Mouse (Mus musculus) CH12.LX (cell line): ENCODE measurements around the gene Trio. TPM values are rescaled to one million over a fixed set of nuclear protein-coding genes. Genes with fewer than 3 reads are reported as not detected.

ENCODE experiments used
- DNase-seq: peaks from one replicate; pipeline ENCODE4 v3.0.0-alpha.2; 2013; ENCODE audit errors: extremely low read depth
- H3K27ac ChIP-seq: 2 replicates; pipeline ENCODE4 v1.5.1; 2012; ENCODE audit warnings: low read depth, mild to moderate bottlenecking, control low read depth, moderate library complexity; ENCODE audit not compliant: insufficient read depth
- H3K27me3 ChIP-seq: replicated peaks from 2 replicates; pipeline ENCODE3; 2012; ENCODE audit warnings: inconsistent platforms
- H3K36me3 ChIP-seq, 2 experiments: replicated peaks in 1 of 2; 2 replicates each; pipeline versions ENCODE3 to v1.6.1; 2012; ENCODE audit warnings: inconsistent platforms in 1 of 2, low read length in 1 of 2, mild to moderate bottlenecking in 1 of 2, mixed read lengths in 1 of 2, moderate library complexity in 1 of 2; ENCODE audit not compliant: control insufficient read depth in 1 of 2, insufficient read depth in 1 of 2
- H3K4me1 ChIP-seq, 2 experiments: 2 replicates each; pipeline ENCODE4 v1.6.1; 2012; ENCODE audit warnings: inconsistent platforms in 1 of 2, moderate library complexity in 1 of 2; ENCODE audit not compliant: insufficient read depth in 2 of 2, control insufficient read depth in 1 of 2
- H3K4me2 ChIP-seq: 2 replicates; pipeline ENCODE4 v1.6.1; 2012; ENCODE audit warnings: low read depth, mild to moderate bottlenecking, control low read depth; ENCODE audit not compliant: poor library complexity, insufficient read depth, severe bottlenecking
- H3K4me3 ChIP-seq, 3 experiments: fragments of 150-350 bp in 1 of 3; sonication (generic) in 1 of 3; replicated peaks in 1 of 3; 2 replicates each; pipeline versions ENCODE3 to v1.5.1; 2011 to 2012; ENCODE audit warnings: low read depth in 2 of 3, low read length in 2 of 3, mild to moderate bottlenecking in 2 of 3, moderate library complexity in 2 of 3, control low read depth in 1 of 3, improper control_type of control experiment in 1 of 3, inconsistent platforms in 1 of 3, mixed read lengths in 1 of 3; ENCODE audit not compliant: poor library complexity in 1 of 3
- H3K79me2 ChIP-seq: replicated peaks from 2 replicates; pipeline ENCODE4 v1.6.1; 2012; ENCODE audit warnings: mild to moderate bottlenecking, moderate library complexity; ENCODE audit not compliant: control insufficient read depth, poor library complexity, insufficient read depth, severe bottlenecking; ENCODE audit errors: extremely low read depth
- H3K9ac ChIP-seq: 2 replicates; pipeline ENCODE4 v1.6.1; 2012; ENCODE audit warnings: low read depth, mild to moderate bottlenecking, control low read depth, moderate library complexity; ENCODE audit not compliant: insufficient read depth
- H3K9me3 ChIP-seq: replicated peaks from 2 replicates; pipeline ENCODE3; 2012; ENCODE audit warnings: low read length, inconsistent platforms, mixed read lengths
- CHD2 ChIP-seq: IDR thresholded peaks from 2 replicates; pipeline ENCODE4 v1.6.1; 2011; ENCODE audit warnings: low read length, improper control_type of control experiment
- CTCF ChIP-seq, 2 experiments: IDR thresholded peaks in 1 of 2; conservative IDR thresholded peaks in 1 of 2; 2 replicates each; pipeline ENCODE4 v1.5.1; 2011 to 2012; ENCODE audit warnings: low read depth in 2 of 2, low read length in 2 of 2, improper control_type of control experiment in 1 of 2, inconsistent platforms in 1 of 2, mild to moderate bottlenecking in 1 of 2, moderate library complexity in 1 of 2
- E2F4 ChIP-seq: IDR thresholded peaks from 2 replicates; pipeline ENCODE4 v1.6.1; 2011; ENCODE audit warnings: low read depth, low read length, improper control_type of control experiment; ENCODE audit not compliant: insufficient replicate concordance
- ELF1 ChIP-seq: IDR thresholded peaks from 2 replicates; pipeline ENCODE4 v1.6.1; 2014; ENCODE audit warnings: low read depth, mild to moderate bottlenecking, inconsistent platforms, low read length, improper control_type of control experiment
- ETS1 ChIP-seq: conservative IDR thresholded peaks from 2 replicates; pipeline ENCODE4 v1.6.1; 2012; ENCODE audit warnings: low read depth, mild to moderate bottlenecking, inconsistent platforms, low read length, improper control_type of control experiment, moderate library complexity
- HCFC1 ChIP-seq: IDR thresholded peaks from 2 replicates; pipeline ENCODE4 v1.6.1; 2012; ENCODE audit warnings: low read depth, mild to moderate bottlenecking, inconsistent platforms, low read length, improper control_type of control experiment
- IRF4 ChIP-seq: IDR thresholded peaks from 2 replicates; pipeline ENCODE4 v1.6.1; 2014; ENCODE audit warnings: low read depth, mild to moderate bottlenecking, inconsistent platforms, low read length, improper control_type of control experiment
- JUN ChIP-seq: IDR thresholded peaks from 2 replicates; pipeline ENCODE4 v1.6.1; 2011; ENCODE audit warnings: low read depth, mild to moderate bottlenecking, low read length, improper control_type of control experiment, moderate library complexity; ENCODE audit not compliant: insufficient read depth
- MAFK ChIP-seq: IDR thresholded peaks from 2 replicates; pipeline ENCODE4 v1.6.1; 2011; ENCODE audit warnings: low read length, improper control_type of control experiment; ENCODE audit not compliant: insufficient replicate concordance
- MAZ ChIP-seq: IDR thresholded peaks from 2 replicates; pipeline ENCODE4 v1.6.1; 2012; ENCODE audit warnings: low read depth, mild to moderate bottlenecking, inconsistent platforms, low read length, improper control_type of control experiment, moderate library complexity
- MEF2A ChIP-seq: IDR thresholded peaks from 2 replicates; pipeline ENCODE4 v1.6.1; 2014; ENCODE audit warnings: low read depth, mild to moderate bottlenecking, inconsistent platforms, low read length, improper control_type of control experiment, borderline replicate concordance
- MXI1 ChIP-seq: IDR thresholded peaks from 2 replicates; pipeline ENCODE4 v1.6.1; 2011; ENCODE audit warnings: mild to moderate bottlenecking, low read depth, low read length, improper control_type of control experiment
- MYC ChIP-seq: IDR thresholded peaks from 2 replicates; pipeline ENCODE4 v1.6.1; 2011; ENCODE audit warnings: low read depth, mild to moderate bottlenecking, improper control_type of control experiment, low read length
- POLR2AphosphoS2 ChIP-seq: IDR thresholded peaks from 2 replicates; pipeline ENCODE4 v1.6.1; 2011; ENCODE audit warnings: low read depth, low read length, improper control_type of control experiment
- RAD21 ChIP-seq: IDR thresholded peaks from 2 replicates; pipeline ENCODE4 v1.6.1; 2011; ENCODE audit warnings: low read depth, mild to moderate bottlenecking, low read length, improper control_type of control experiment, moderate library complexity
- RCOR1 ChIP-seq: conservative IDR thresholded peaks from 2 replicates; pipeline ENCODE4 v1.6.1; 2012; ENCODE audit warnings: low read depth, mild to moderate bottlenecking, inconsistent platforms, low read length, improper control_type of control experiment
- SMC3 ChIP-seq: IDR thresholded peaks from 2 replicates; pipeline ENCODE4 v1.6.1; 2011; ENCODE audit warnings: low read depth, low read length, improper control_type of control experiment
- TCF12 ChIP-seq: IDR thresholded peaks from 2 replicates; pipeline ENCODE4 v1.6.1; 2014; ENCODE audit warnings: low read depth, mild to moderate bottlenecking, inconsistent platforms, low read length, improper control_type of control experiment
- ZC3H11A ChIP-seq: IDR thresholded peaks from 2 replicates; pipeline ENCODE4 v1.6.1; 2012; ENCODE audit warnings: low read depth, mild to moderate bottlenecking, inconsistent platforms, low read length, improper control_type of control experiment
- ZKSCAN1 ChIP-seq: IDR thresholded peaks from 2 replicates; pipeline ENCODE4 v1.6.1; 2012; ENCODE audit warnings: low read depth, inconsistent platforms, low read length, improper control_type of control experiment, borderline replicate concordance
- ZMIZ1 ChIP-seq: IDR thresholded peaks from 2 replicates; pipeline ENCODE4 v1.6.1; 2012; ENCODE audit warnings: low read depth, mild to moderate bottlenecking, inconsistent platforms, low read length, improper control_type of control experiment
- dilution Hi-C: fragments of 300-500 bp; cut with MboI; formaldehyde crosslinking; loops from 2 replicates; pipeline ENCODE4 v1.14.3; 2020; ENCODE audit warnings: low sequenced_read_pairs; ENCODE audit not compliant: extremely low pct_unique_long_range_greater_than_20kb, extremely low pct_ligation_motif_present
- in situ Hi-C: fragments of 300-500 bp; cut with MboI; formaldehyde crosslinking; loops from 3 replicates; pipeline ENCODE4 v1.14.3; 2019; ENCODE audit warnings: low sequenced_read_pairs, low pct_ligation_motif_present, low pct_unique_long_range_greater_than_20kb, mixed read lengths
- polyA plus RNA-seq: library from polyadenylated mRNA; unstranded; fragments of >175 nt; gene quantifications from 2 replicates; pipeline ENCODE4 v1.2.1, GENCODE M21; 2012; ENCODE audit warnings: low read depth; ENCODE audit not compliant: insufficient read length
- total RNA-seq, 2 experiments: library from RNA; depleted of rRNA; stranded (reverse); fragments of 300-350 nt in 1 of 2; fragments of >200 nt in 1 of 2; gene quantifications; 2 replicates each; pipeline ENCODE4 v1.2.3; 2012 to 2014

Gene Trio
- total and polyA plus RNA-seq, 3 experiments, result 3.9 to 17.5 (median 4.3) TPM

DNA sequence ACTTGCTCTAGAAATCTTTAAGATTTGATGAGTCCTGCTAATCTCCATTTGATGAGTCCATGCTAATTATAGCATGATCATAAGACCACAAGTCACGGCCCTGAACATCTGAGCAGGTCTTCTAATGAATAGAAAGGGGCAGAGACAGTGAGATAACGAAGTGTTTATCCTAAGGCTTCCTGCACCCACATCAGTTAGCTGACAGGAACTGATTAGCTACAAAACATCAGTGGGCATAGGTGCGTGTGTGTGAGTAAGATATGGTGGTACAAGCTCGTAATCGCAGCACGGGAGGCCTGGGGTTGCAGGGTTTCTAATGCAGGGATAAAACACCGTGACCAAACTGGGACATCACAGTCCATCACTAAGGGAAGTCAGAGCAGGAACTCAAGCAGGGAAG lies 37.7 kb downstream of the Trio start:
- H3K36me3 ChIP-seq, result no peaks in the 10 kb centered on the region
- in situ Hi-C loops (no loop called here), dilution Hi-C loops (no loop called here)
- H3K27ac ChIP-seq, result no peak overlapping the region
- TF ChIP-seq ZC3H11A, result no peak
- no peak for TF ChIP-seq CTCF (conservative IDR thresholded peaks at IDR 0.05 in 1 of 2, IDR thresholded peaks at IDR 0.05 in 1 of 2; ENCODE audit: low read depth in 2 of 2, low read length in 2 of 2)
- TF ChIP-seq ZKSCAN1, result no peak
- no peak for TF ChIP-seq ETS1
- no peak for TF ChIP-seq POLR2AphosphoS2
- TF ChIP-seq ZMIZ1, result no peak
- no peak for TF ChIP-seq MAZ
- TF ChIP-seq TCF12, result no peak
- no peak for TF ChIP-seq HCFC1
- TF ChIP-seq MAFK, result no peak
- TF ChIP-seq MXI1, result no peak
- TF ChIP-seq SMC3, result no peak
- TF ChIP-seq RCOR1, result no peak
- TF ChIP-seq JUN, result no peak
- no peak for TF ChIP-seq E2F4
- no peak for TF ChIP-seq ELF1
- TF ChIP-seq MYC, result no peak
- TF ChIP-seq CHD2, result no peak
- no peak for TF ChIP-seq MEF2A
- no peaks in the 10 kb centered on the region for H3K9me3 ChIP-seq
- no peaks in the 10 kb centered on the region for H3K27me3 ChIP-seq
- no peak for DNase-seq
- H3K4me1 ChIP-seq, result peaks cover 0 to 8% of the 10 kb centered on the region in 2 experiments; a peak in 1 of 4 replicates
- H3K4me2 ChIP-seq, result no peak overlapping the region
- no peaks in the 10 kb centered on the region for H3K79me2 ChIP-seq
- H3K9ac ChIP-seq, result no peak overlapping the region
- no peak overlapping the region for H3K4me3 ChIP-seq

DNA sequence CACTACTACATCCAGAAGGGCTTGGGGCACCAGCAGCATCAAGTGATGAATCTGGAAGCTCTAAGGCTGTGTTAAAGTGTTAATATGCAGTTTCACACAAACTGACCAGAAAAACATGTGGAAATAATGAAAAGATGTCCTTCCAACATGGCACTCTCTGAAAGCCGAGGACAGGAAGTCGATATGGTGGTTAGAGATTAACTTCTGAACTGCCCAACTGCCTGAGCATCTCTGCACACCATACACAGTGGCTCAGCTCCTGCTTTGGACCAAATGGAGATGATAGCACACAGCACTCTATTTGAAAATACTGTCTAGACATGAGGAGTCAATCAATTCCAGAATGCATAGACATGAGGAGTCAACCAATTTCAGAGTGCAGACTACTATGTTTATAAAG lies 40.8 kb downstream of the Trio start:
- dilution Hi-C loops, result no loop called here
- no peaks in the 10 kb centered on the region for H3K9me3 ChIP-seq
- no peaks in the 10 kb centered on the region for H3K27me3 ChIP-seq
- no peak for DNase-seq
- no peak for TF ChIP-seq IRF4
- no peak for TF ChIP-seq E2F4
- no peak for TF ChIP-seq HCFC1
- TF ChIP-seq CHD2, result no peak
- no peak for TF ChIP-seq RAD21
- no peak overlapping the region for H3K4me3 ChIP-seq
- no peak overlapping the region for H3K4me2 ChIP-seq
- peaks cover 0 to 10% of the 10 kb centered on the region in 2 experiments; a peak in 2 of 4 replicates for H3K4me1 ChIP-seq
- no peak overlapping the region for H3K27ac ChIP-seq
- no peaks in the 10 kb centered on the region for H3K36me3 ChIP-seq
- no peaks in the 10 kb centered on the region for H3K79me2 ChIP-seq
- in situ Hi-C loops, result no loop called here
- H3K9ac ChIP-seq, result no peak overlapping the region
